Mouse (Mus musculus) embryonic stem cell, embryonic (primary cell): ENCODE results near the gene Cntd1.

ENCODE experiments used
- CTCF ChIA-PET, 4 experiments: fragments of 300-600 bp in 2 of 4; fragments of 350-600 bp in 2 of 4; sonication (Branson Sonifier 250); formaldehyde crosslinking; loops; one replicate each; lab custom pipeline; 2022; ENCODE audit warnings: inconsistent platforms in 2 of 4; lab: Charles Lee
- POLR2A ChIA-PET, 4 experiments: fragments of 300-600 bp in 2 of 4; fragments of 350-600 bp in 2 of 4; sonication (Branson Sonifier 250); formaldehyde crosslinking; loops; one replicate each; lab custom pipeline; 2022; ENCODE audit warnings: antibody characterized with exemption in 4 of 4, inconsistent platforms in 1 of 4; lab: Charles Lee

Cntd1 gene

GRCm38 (mm10) chr11:101245855-101246701 lies 32.7 kb upstream of the Cntd1 start, which contains the start of gene Ramp2:
Gene Ramp2 (plus strand): TSS chr11:101246028.
- POLR2A ChIA-PET, result interaction anchor here (0.6 to 3.1 kb wide), 30 partner anchors 10 to 219 kb away, joined by 3 to 15 read pairs (median 3); partner anchors contain the start of genes Rpl27 (in 3 of the 4), Cntd1 (in 2 of the 4), Coa3 (in 2 of the 4) and Ezh1 (in 2 of the 4)
- CTCF ChIA-PET, result interaction anchor here (0.5 to 2.2 kb wide), 21 partner anchors 13 to 773 kb away, joined by 3 to 14 read pairs (median 3); partner anchors contain the start of genes Becn1 (in 1 of the 4), Ezh1 (in 1 of the 4), Plekhh3 (in 1 of the 4) and Rpl27 (in 1 of the 4)

- ChIA-PET POLR2A (interaction anchor here in 3 of 4 experiments (0.6 to 3.1 kb wide), 14 partner anchors 12 to 238 kb away, joined by 3 to 15 read pairs (median 4); partner anchors contain the start of genes Wnk4 (in 2 of the 3), Becn1 (in 1 of the 3), Plekhh3 (in 1 of the 3) and Retreg3 (in 1 of the 3)), CTCF (interaction anchor here in 3 of 4 experiments (0.8 to 2.2 kb wide), 7 partner anchors 14 to 70 kb away, joined by 3 to 14 read pairs (median 5); partner anchors contain the start of genes Ezh1 (in 1 of the 3) and Wnk4 (in 1 of the 3))
Observed at GRCm38 (mm10) chr11:101246702-101247012, 32.2 kb upstream of the Cntd1 start.

- POLR2A ChIA-PET, result interaction anchor here in 2 of 4 experiments (0.6 to 3.1 kb wide), 4 partner anchors 12 to 1269 kb away, joined by 3 to 15 read pairs (median 5); partner anchors contain the start of gene Wnk4 (in 1 of the 2)
- CTCF ChIA-PET, result interaction anchor here in 3 of 4 experiments (0.6 to 1.4 kb wide), 7 partner anchors 12 to 116 kb away, joined by 3 to 13 read pairs (median 5); partner anchors contain the start of gene Wnk4 (in 1 of the 3)
Observed at GRCm38 (mm10) chr11:101247521-101248030, 31.2 kb upstream of the Cntd1 start.

- ChIA-PET CTCF (interaction anchor here (0.5 to 1.4 kb wide), 28 partner anchors 12 to 1083 kb away, joined by 3 to 13 read pairs (median 4); partner anchors contain the start of genes Ezh1 (in 1 of the 4), Naglu (in 1 of the 4), Plekhh3 (in 1 of the 4) and Wnk4 (in 1 of the 4)), POLR2A (interaction anchor here in 3 of 4 experiments (0.6 to 1.1 kb wide), 12 partner anchors 11 to 1268 kb away, joined by 3 to 7 read pairs (median 3); partner anchors contain the start of genes Cntd1 (in 1 of the 3), Coa3 (in 1 of the 3), Ezh1 (in 1 of the 3) and Wnk4 (in 1 of the 3))
Observed at GRCm38 (mm10) chr11:101248258-101248994, 30.4 kb upstream of the Cntd1 start.

GRCm38 (mm10) chr11:101251031-101251430 lies 27.8 kb upstream of the Cntd1 start:
- ChIA-PET CTCF (interaction anchor here in 2 of 4 experiments (1.1 kb wide), 2 partner anchors 9 to 119 kb away, joined by 3 to 4 read pairs; no protein-coding TSS in a partner anchor), POLR2A (interaction anchor here in 2 of 4 experiments (0.9 to 1.8 kb wide), 2 partner anchors 9 to 28 kb away, joined by 4 to 6 read pairs; partner anchors contain the start of genes Cntd1 (in 1 of the 2), Coa3 (in 1 of the 2) and Wnk4 (in 1 of the 2))

- CTCF ChIA-PET, result interaction anchor here (0.6 to 2.8 kb wide), 9 partner anchors 44 to 173 kb away, joined by 3 to 11 read pairs (median 3); partner anchors contain the start of gene Becn1 (in 3 of the 4)
- POLR2A ChIA-PET, result interaction anchor here in 3 of 4 experiments (0.6 to 2.8 kb wide), 29 partner anchors 8 to 636 kb away, joined by 3 to 14 read pairs (median 4); partner anchors contain the start of genes Cntd1 (in 3 of the 3), Coa3 (in 3 of the 3), Becn1 (in 2 of the 3) and Rpl27 (in 2 of the 3)
Observed at GRCm38 (mm10) chr11:101252941-101253340, 25.9 kb upstream of the Cntd1 start.

- CTCF ChIA-PET, result interaction anchor here in 3 of 4 experiments (0.6 to 2.8 kb wide), 6 partner anchors 48 to 950 kb away, joined by 3 to 11 read pairs (median 4); partner anchors contain the start of gene Becn1 (in 2 of the 3)
- POLR2A ChIA-PET, result interaction anchor here in 3 of 4 experiments (0.8 to 2.8 kb wide), 19 partner anchors 7 to 188 kb away, joined by 3 to 14 read pairs (median 5); partner anchors contain the start of genes Cntd1 (in 3 of the 3), Coa3 (in 3 of the 3), Becn1 (in 2 of the 3) and Plekhh3 (in 1 of the 3)
Observed at GRCm38 (mm10) chr11:101253613-101254389, 25.0 kb upstream of the Cntd1 start, which contains the start of gene Vps25. Gene Vps25 (plus strand): TSS chr11:101253707.

GRCm38 (mm10) chr11:101255826-101256775 lies 22.7 kb upstream of the Cntd1 start:
- ChIA-PET CTCF (interaction anchor here in 2 of 4 experiments (0.7 to 1.2 kb wide), 3 partner anchors 46 to 79 kb away, joined by 3 to 4 read pairs (median 3); partner anchors contain the start of gene Becn1 (in 1 of the 2)), POLR2A (interaction anchor here in 1 of 4 experiments (0.8 kb wide), 1 partner anchor 755 kb away, joined by 3 read pairs; no protein-coding TSS in a partner anchor)

- CTCF ChIA-PET, result interaction anchor here in 3 of 4 experiments (0.6 to 2.4 kb wide), 13 partner anchors 8 to 682 kb away, joined by 3 to 19 read pairs (median 4); partner anchors contain the start of genes Becn1 (in 1 of the 3), Cntd1 (in 1 of the 3) and Coa3 (in 1 of the 3)
- POLR2A ChIA-PET, result interaction anchor here in 3 of 4 experiments (0.6 to 5.6 kb wide), 31 partner anchors 8 to 1026 kb away, joined by 3 to 45 read pairs (median 5); partner anchors contain the start of genes Cntd1 (in 3 of the 3), Coa3 (in 3 of the 3), Becn1 (in 2 of the 3) and Gm27029 (in 2 of the 3)
Observed at GRCm38 (mm10) chr11:101259261-101259712, 19.5 kb upstream of the Cntd1 start.

- POLR2A ChIA-PET, result interaction anchor here (0.5 to 5.6 kb wide), 62 partner anchors 7 to 1344 kb away, joined by 3 to 45 read pairs (median 4); partner anchors contain the start of genes Becn1 (in 3 of the 4), Cntd1 (in 3 of the 4), Coa3 (in 3 of the 4) and Rpl27 (in 3 of the 4)
- CTCF ChIA-PET, result interaction anchor here (0.6 to 2.4 kb wide), 23 partner anchors 8 to 682 kb away, joined by 3 to 19 read pairs (median 3); partner anchors contain the start of genes Becn1 (in 3 of the 4), Cntd1 (in 1 of the 4), Coa3 (in 1 of the 4) and Psmc3ip (in 1 of the 4)
Observed at GRCm38 (mm10) chr11:101259948-101260825, 18.6 kb upstream of the Cntd1 start, which contains the start of gene Wnk4. Gene Wnk4 (plus strand): TSS chr11:101260567.

GRCm38 (mm10) chr11:101260826-101261380 lies 17.9 kb upstream of the Cntd1 start:
- CTCF ChIA-PET, result interaction anchor here (0.6 to 2.4 kb wide), 13 partner anchors 11 to 203 kb away, joined by 3 to 19 read pairs (median 4); partner anchors contain the start of genes Becn1 (in 3 of the 4), Psmc3ip (in 1 of the 4), Ramp2 (in 1 of the 4) and Rpl27 (in 1 of the 4)

GRCm38 (mm10) chr11:101262272-101262967 lies 16.4 kb upstream of the Cntd1 start:
- POLR2A ChIA-PET, result interaction anchor here in 3 of 4 experiments (0.6 to 5.6 kb wide), 15 partner anchors 8 to 907 kb away, joined by 3 to 45 read pairs (median 5); partner anchors contain the start of genes Cntd1 (in 2 of the 3), Coa3 (in 2 of the 3), Rpl27 (in 2 of the 3) and Vps25 (in 2 of the 3)
- CTCF ChIA-PET, result interaction anchor here in 2 of 4 experiments (0.7 to 1.3 kb wide), 2 partner anchors 81 to 86 kb away, joined by 3 to 6 read pairs; no protein-coding TSS in a partner anchor

More at GRCm38 (mm10) chr11:101260826-101261380, 17.9 kb upstream of the Cntd1 start:
- POLR2A ChIA-PET, result interaction anchor here in 3 of 4 experiments (0.6 to 5.6 kb wide), 40 partner anchors 8 to 941 kb away, joined by 3 to 45 read pairs (median 5); partner anchors contain the start of genes Cntd1 (in 3 of the 3), Coa3 (in 3 of the 3), Becn1 (in 2 of the 3) and Gm27029 (in 2 of the 3)
